Mouse (Mus musculus): ENCODE data around the gene Prss29. TPM values are rescaled to one million over a fixed set of nuclear protein-coding genes. Genes with fewer than 3 reads are reported as not detected.
A peak's percentile ranks its signal among the peaks of the same experiment; 100 is the strongest.

Prss29 gene
- not detected in 2 replicates for polyA plus RNA-seq (2015; fragmentation: Nextera tagmentation; extraction: Ambion mirVana)

- no peak within 1 kb of the TSS for H3K4me3 ChIP-seq (replicated peaks; ENCODE audit: low read length)
- 66% methylated on average over 5 of the region's 5 CpGs for WGBS
- H3K27me3 ChIP-seq (ENCODE audit: control insufficient read depth, insufficient read depth, low read length) = no peaks in the 10 kb centered on the region
- no peak for ATAC-seq (ENCODE audit: insufficient read depth, low FRiP score)
- no peak within 1 kb of the TSS for H3K4me2 ChIP-seq (ENCODE audit: low read depth, low read length)
- H3K9ac ChIP-seq (ENCODE audit: low read length) = no peak within 1 kb of the TSS
- no peaks in the 10 kb centered on the region for H3K36me3 ChIP-seq (ENCODE audit: control insufficient read depth, insufficient read depth, low read length)
- H3K4me1 ChIP-seq (ENCODE audit: control insufficient read depth, insufficient read depth, low read length) = no peaks in the 10 kb centered on the region
- no peaks in the 10 kb centered on the region for H3K9me3 ChIP-seq (replicated peaks; ENCODE audit: control insufficient read depth, low read length)
- no peak within 1 kb of the TSS for H3K27ac ChIP-seq (ENCODE audit: low read length)
Measured at GRCm38 (mm10) chr17:25318354-25318753, at the start of gene Prss29. TSS of gene Prss29 (plus strand) at chr17:25318654.

GRCm38 (mm10) chr17:25270795-25271335 is 47.6 kb upstream of the Prss29 start:
- Histone ChIP-seq H3K9ac (ENCODE audit: low read length) (peak overlapping the region; percentile 22; the same call in 1 of the 2 replicates), H3K4me1 (ENCODE audit: control insufficient read depth, insufficient read depth, low read length) (peaks cover 15% of the 10 kb centered on the region), H3K4me3 (replicated peaks; ENCODE audit: low read length) (peak overlapping the region; percentile 94; the same call in 1 of the 2 replicates)

DNA sequence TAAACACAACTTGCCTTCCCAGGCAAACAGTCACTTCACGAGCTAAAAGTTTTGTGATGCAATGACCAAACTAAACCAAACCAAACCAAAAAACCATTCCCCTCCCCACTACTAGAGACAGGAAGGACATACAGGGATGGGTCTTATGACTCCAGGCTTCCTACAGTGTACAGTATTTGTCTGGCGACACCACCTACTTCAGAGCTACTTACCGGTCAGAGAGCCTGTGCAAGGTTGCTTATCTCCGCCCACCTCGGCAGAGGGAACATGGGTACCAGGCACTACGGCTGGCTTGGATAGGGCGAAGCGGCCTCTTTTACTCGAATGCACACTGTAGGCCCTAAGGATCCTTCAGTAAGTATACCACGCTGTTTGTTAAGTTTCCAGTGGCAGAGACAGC is 46.1 kb upstream of the Prss29 start:
- Histone ChIP-seq H3K4me2 (ENCODE audit: low read depth, low read length) (peak overlapping the region; percentile 94), H3K4me1 (ENCODE audit: control insufficient read depth, insufficient read depth, low read length) (peaks cover 15% of the 10 kb centered on the region), H3K4me3 (replicated peaks; ENCODE audit: low read length) (peak overlapping the region; percentile 94), H3K27ac (ENCODE audit: low read length) (peak overlapping the region; percentile 99), H3K9ac (ENCODE audit: low read length) (peak overlapping the region; percentile 100), H3K27me3 (ENCODE audit: control insufficient read depth, insufficient read depth, low read length) (no peaks in the 10 kb centered on the region), H3K9me3 (replicated peaks; ENCODE audit: control insufficient read depth, low read length) (no peaks in the 10 kb centered on the region), H3K36me3 (ENCODE audit: control insufficient read depth, insufficient read depth, low read length) (peaks cover 7% of the 10 kb centered on the region)
- no peak for ATAC-seq (ENCODE audit: insufficient read depth, low FRiP score)
- WGBS = 0% methylated on average over 10 of the region's 10 CpGs

More at GRCm38 (mm10) chr17:25270795-25271335, 47.6 kb upstream of the Prss29 start:
- ATAC-seq (ENCODE audit: insufficient read depth, low FRiP score) = no peak
- H3K27ac ChIP-seq (ENCODE audit: low read length) = no peak overlapping the region
- H3K9me3 ChIP-seq (replicated peaks; ENCODE audit: control insufficient read depth, low read length) = no peaks in the 10 kb centered on the region
- peak overlapping the region; percentile 94 for H3K4me2 ChIP-seq (ENCODE audit: low read depth, low read length)
- H3K27me3 ChIP-seq (ENCODE audit: control insufficient read depth, insufficient read depth, low read length) = no peaks in the 10 kb centered on the region
- peaks cover 18% of the 10 kb centered on the region for H3K36me3 ChIP-seq (ENCODE audit: control insufficient read depth, insufficient read depth, low read length)
- WGBS = 69% methylated on average over 2 of the region's 2 CpGs

- peak overlapping the region; percentile 94 for H3K4me2 ChIP-seq (ENCODE audit: low read depth, low read length)
- peaks cover 15% of the 10 kb centered on the region for H3K4me1 ChIP-seq (ENCODE audit: control insufficient read depth, insufficient read depth, low read length)
- WGBS = 0% methylated on average over 90 of the region's 92 CpGs
- peak overlapping the region; percentile 99 for H3K27ac ChIP-seq (ENCODE audit: low read length)
- ATAC-seq (ENCODE audit: insufficient read depth, low FRiP score) = peak; percentile 93
- H3K9me3 ChIP-seq (replicated peaks; ENCODE audit: control insufficient read depth, low read length) = no peaks in the 10 kb centered on the region
- H3K36me3 ChIP-seq (ENCODE audit: control insufficient read depth, insufficient read depth, low read length) = peaks cover 6% of the 10 kb centered on the region; the same call in 1 of the 2 replicates
- H3K27me3 ChIP-seq (ENCODE audit: control insufficient read depth, insufficient read depth, low read length) = no peaks in the 10 kb centered on the region
- peak overlapping the region; percentile 100 for H3K9ac ChIP-seq (ENCODE audit: low read length)
- H3K4me3 ChIP-seq (replicated peaks; ENCODE audit: low read length) = peak overlapping the region; percentile 94
Measured at GRCm38 (mm10) chr17:25272951-25273705, 45.3 kb upstream of the Prss29 start.

GRCm38 (mm10) chr17:25273706-25274501 is 44.5 kb upstream of the Prss29 start:
- H3K9me3 ChIP-seq (replicated peaks; ENCODE audit: control insufficient read depth, low read length) = no peaks in the 10 kb centered on the region
- peak overlapping the region; percentile 94 for H3K4me3 ChIP-seq (replicated peaks; ENCODE audit: low read length)
- H3K36me3 ChIP-seq (ENCODE audit: control insufficient read depth, insufficient read depth, low read length) = peaks cover 1% of the 10 kb centered on the region; the same call in 1 of the 2 replicates
- H3K27ac ChIP-seq (ENCODE audit: low read length) = peak overlapping the region; percentile 99
- no peaks in the 10 kb centered on the region for H3K27me3 ChIP-seq (ENCODE audit: control insufficient read depth, insufficient read depth, low read length)
- peak overlapping the region; percentile 100 for H3K9ac ChIP-seq (ENCODE audit: low read length)
- peaks cover 15% of the 10 kb centered on the region for H3K4me1 ChIP-seq (ENCODE audit: control insufficient read depth, insufficient read depth, low read length)
- under 1% methylated on average over 40 of the region's 45 CpGs for WGBS
- H3K4me2 ChIP-seq (ENCODE audit: low read depth, low read length) = peak overlapping the region; percentile 56
- peak; percentile 89 for ATAC-seq (ENCODE audit: insufficient read depth, low FRiP score)

- H3K27ac ChIP-seq (ENCODE audit: low read length) = peak within 1 kb of the TSS; percentile 99
- H3K9ac ChIP-seq (ENCODE audit: low read length) = peak within 1 kb of the TSS; percentile 100
- no peaks in the 10 kb centered on the region for H3K36me3 ChIP-seq (ENCODE audit: control insufficient read depth, insufficient read depth, low read length)
- peak within 1 kb of the TSS; percentile 56 for H3K4me2 ChIP-seq (ENCODE audit: low read depth, low read length)
- H3K4me3 ChIP-seq (replicated peaks; ENCODE audit: low read length) = peak within 1 kb of the TSS; percentile 94
- no peaks in the 10 kb centered on the region for H3K9me3 ChIP-seq (replicated peaks; ENCODE audit: control insufficient read depth, low read length)
- 78% methylated on average over 9 of the region's 9 CpGs for WGBS
- no peaks in the 10 kb centered on the region for H3K27me3 ChIP-seq (ENCODE audit: control insufficient read depth, insufficient read depth, low read length)
- peaks cover 15% of the 10 kb centered on the region for H3K4me1 ChIP-seq (ENCODE audit: control insufficient read depth, insufficient read depth, low read length)
- no peak for ATAC-seq (ENCODE audit: insufficient read depth, low FRiP score)
Measured at GRCm38 (mm10) chr17:25274571-25275346, 43.7 kb upstream of the Prss29 start, which contains the start of gene Ube2i. TSS of gene Ube2i (minus strand) at chr17:25274622.

GRCm38 (mm10) chr17:25275833-25276232 is 42.6 kb upstream of the Prss29 start:
- Histone ChIP-seq H3K9me3 (replicated peaks; ENCODE audit: control insufficient read depth, low read length) (no peaks in the 10 kb centered on the region), H3K36me3 (ENCODE audit: control insufficient read depth, insufficient read depth, low read length) (no peaks in the 10 kb centered on the region), H3K9ac (ENCODE audit: low read length) (no peak overlapping the region), H3K4me1 (ENCODE audit: control insufficient read depth, insufficient read depth, low read length) (peaks cover 13% of the 10 kb centered on the region), H3K27me3 (ENCODE audit: control insufficient read depth, insufficient read depth, low read length) (no peaks in the 10 kb centered on the region), H3K4me2 (ENCODE audit: low read depth, low read length) (no peak overlapping the region), H3K27ac (ENCODE audit: low read length) (no peak overlapping the region), H3K4me3 (replicated peaks; ENCODE audit: low read length) (no peak overlapping the region)
- WGBS = 94% methylated on average over 3 of the region's 3 CpGs
- no peak for ATAC-seq (ENCODE audit: insufficient read depth, low FRiP score)

GRCm38 (mm10) chr17:25282133-25282532 is 36.3 kb upstream of the Prss29 start:
- Histone ChIP-seq H3K4me2 (ENCODE audit: low read depth, low read length) (peak overlapping the region; percentile 32; the same call in 1 of the 2 replicates), H3K36me3 (ENCODE audit: control insufficient read depth, insufficient read depth, low read length) (no peaks in the 10 kb centered on the region), H3K27me3 (ENCODE audit: control insufficient read depth, insufficient read depth, low read length) (no peaks in the 10 kb centered on the region), H3K27ac (ENCODE audit: low read length) (no peak overlapping the region), H3K9me3 (replicated peaks; ENCODE audit: control insufficient read depth, low read length) (no peaks in the 10 kb centered on the region), H3K4me1 (ENCODE audit: control insufficient read depth, insufficient read depth, low read length) (peaks cover 3% of the 10 kb centered on the region; the same call in 1 of the 2 replicates), H3K9ac (ENCODE audit: low read length) (no peak overlapping the region), H3K4me3 (replicated peaks; ENCODE audit: low read length) (no peak overlapping the region)
- ATAC-seq (ENCODE audit: insufficient read depth, low FRiP score) = no peak
- WGBS = 33% methylated on average over 11 of the region's 11 CpGs

All from stomach, embryonic 16.5 days (tissue).